Mouse (Mus musculus): ENCODE data around the gene Otop1. TPM values are rescaled to one million over a fixed set of nuclear protein-coding genes. Genes with fewer than 3 reads are reported as not detected.

The Otop1 gene
- polyA plus RNA-seq, 1 experiment: 0.03 TPM

DNA sequence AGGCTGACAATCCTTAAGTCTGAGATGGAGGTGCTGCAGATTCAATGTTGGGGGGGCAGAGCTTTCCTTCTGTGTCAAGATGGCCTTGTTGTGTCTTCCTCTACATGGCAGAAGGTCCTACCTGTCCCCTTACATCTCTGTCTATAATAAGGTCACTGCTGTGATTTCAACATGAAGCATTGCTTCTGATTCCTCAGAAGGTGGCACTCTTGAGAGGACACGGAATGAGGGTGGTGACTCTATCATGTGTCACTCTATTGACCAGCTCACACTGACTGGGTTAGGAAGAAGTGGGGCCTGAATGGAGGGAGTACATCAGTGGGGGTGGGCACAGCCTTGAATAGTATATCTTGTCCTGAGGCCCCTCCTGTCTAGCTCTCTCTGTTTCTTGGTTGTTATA, 58.8 kb downstream of the Otop1 start:
- WGBS: 60% methylated on average over 1 of the region's 1 CpGs

DNA sequence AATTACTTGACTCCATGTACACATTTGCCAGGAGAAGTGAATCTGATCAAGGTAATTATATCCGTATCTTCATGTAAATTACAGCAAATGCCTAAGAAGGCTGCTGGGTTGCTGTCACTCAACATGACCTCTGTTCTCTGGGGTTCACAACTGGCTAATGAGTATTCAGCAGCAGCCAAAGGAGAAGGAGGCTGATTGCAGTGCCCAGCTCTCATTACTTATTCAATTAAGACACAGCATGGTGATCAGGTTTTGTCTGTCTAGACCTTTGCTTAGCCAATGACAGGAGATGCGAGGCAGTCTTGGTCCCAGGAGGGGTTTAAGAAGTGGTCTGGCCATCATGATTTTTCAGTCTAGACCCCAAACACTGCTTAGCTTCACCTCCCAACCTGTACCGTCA, 67.3 kb downstream of the Otop1 start:
- Histone ChIP-seq H3K4me3 (replicated peaks; ENCODE audit: insufficient read depth, low read depth, low read length) (no peak overlapping the region), H3K27me3 (ENCODE audit: control insufficient read depth, insufficient read depth, low read length) (no peaks in the 10 kb centered on the region), H3K27ac (ENCODE audit: insufficient read depth, low read length) (no peak overlapping the region), H3K4me1 (ENCODE audit: control insufficient read depth, insufficient read depth, low read length) (no peaks in the 10 kb centered on the region)
- WGBS: 71% methylated on average over 3 of the region's 3 CpGs
- TF ChIP-seq CTCF (IDR thresholded peaks at IDR 0.05; ENCODE audit: borderline replicate concordance, insufficient read depth, low read depth, low read length) (no peak), POLR2A (IDR thresholded peaks at IDR 0.05; ENCODE audit: borderline replicate concordance, insufficient read depth, low read length) (no peak)
- no peak for DNase-seq

More for the DNA sequence above, 58.8 kb downstream of the Otop1 start:
- DNase-seq: no peak
- Histone ChIP-seq H3K4me1 (ENCODE audit: control insufficient read depth, insufficient read depth, low read length) (no peaks in the 10 kb centered on the region), H3K4me3 (replicated peaks; ENCODE audit: insufficient read depth, low read depth, low read length) (no peak overlapping the region), H3K27me3 (ENCODE audit: control insufficient read depth, insufficient read depth, low read length) (no peaks in the 10 kb centered on the region), H3K27ac (ENCODE audit: insufficient read depth, low read length) (no peak overlapping the region)
- no peak for TF ChIP-seq POLR2A (IDR thresholded peaks at IDR 0.05; ENCODE audit: borderline replicate concordance, insufficient read depth, low read length)
- TF ChIP-seq CTCF (IDR thresholded peaks at IDR 0.05; ENCODE audit: borderline replicate concordance, insufficient read depth, low read depth, low read length): no peak; the same call in 1 of the 2 replicates

DNA sequence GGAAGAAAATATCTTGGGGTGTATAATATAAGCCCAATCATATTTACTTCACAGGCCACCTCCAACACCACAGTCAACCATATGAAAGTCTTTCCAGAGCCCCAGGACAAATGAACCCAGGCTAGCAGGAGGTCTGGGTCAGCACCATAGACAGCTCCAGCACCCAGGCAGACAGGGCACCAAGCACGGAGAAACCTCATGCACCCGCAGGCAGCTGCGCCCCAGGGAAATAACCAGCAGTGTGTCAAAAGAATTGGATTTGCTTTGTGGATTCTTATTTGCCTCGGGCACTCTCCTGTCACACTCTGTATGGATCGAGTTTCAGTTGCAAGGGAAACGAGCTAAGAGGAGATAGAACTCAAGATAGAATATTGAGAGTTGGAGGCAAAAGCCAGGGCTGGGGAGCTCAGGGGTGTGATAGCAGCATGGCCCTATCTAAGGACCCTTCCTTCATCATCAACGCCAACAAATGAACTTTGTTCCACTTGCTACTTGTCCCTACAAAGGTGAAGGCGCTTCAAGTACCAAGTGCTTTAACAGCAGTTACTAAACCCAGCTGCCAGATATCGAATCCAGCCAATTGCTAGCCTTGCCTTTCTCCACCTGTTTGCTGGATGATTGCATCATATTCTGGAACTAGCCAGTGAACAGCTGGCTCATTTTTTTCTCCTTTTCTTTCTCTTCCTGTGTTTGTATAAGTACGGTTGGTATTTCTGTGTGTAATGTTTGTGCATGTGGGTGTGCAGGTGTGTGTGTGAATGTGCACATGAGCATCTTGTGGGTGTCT, 71.1 kb downstream of the Otop1 start:
- TF ChIP-seq POLR2A (IDR thresholded peaks at IDR 0.05; ENCODE audit: borderline replicate concordance, insufficient read depth, low read length): no peak
- no peak for TF ChIP-seq CTCF (IDR thresholded peaks at IDR 0.05; ENCODE audit: borderline replicate concordance, insufficient read depth, low read depth, low read length)
- WGBS: 37% methylated on average over 10 of the region's 10 CpGs
- Histone ChIP-seq H3K27ac (ENCODE audit: insufficient read depth, low read length) (no peak overlapping the region), H3K27me3 (ENCODE audit: control insufficient read depth, insufficient read depth, low read length) (no peaks in the 10 kb centered on the region), H3K4me1 (ENCODE audit: control insufficient read depth, insufficient read depth, low read length) (no peaks in the 10 kb centered on the region), H3K4me3 (replicated peaks; ENCODE audit: insufficient read depth, low read depth, low read length) (no peak overlapping the region)
- no peak for DNase-seq

DNA sequence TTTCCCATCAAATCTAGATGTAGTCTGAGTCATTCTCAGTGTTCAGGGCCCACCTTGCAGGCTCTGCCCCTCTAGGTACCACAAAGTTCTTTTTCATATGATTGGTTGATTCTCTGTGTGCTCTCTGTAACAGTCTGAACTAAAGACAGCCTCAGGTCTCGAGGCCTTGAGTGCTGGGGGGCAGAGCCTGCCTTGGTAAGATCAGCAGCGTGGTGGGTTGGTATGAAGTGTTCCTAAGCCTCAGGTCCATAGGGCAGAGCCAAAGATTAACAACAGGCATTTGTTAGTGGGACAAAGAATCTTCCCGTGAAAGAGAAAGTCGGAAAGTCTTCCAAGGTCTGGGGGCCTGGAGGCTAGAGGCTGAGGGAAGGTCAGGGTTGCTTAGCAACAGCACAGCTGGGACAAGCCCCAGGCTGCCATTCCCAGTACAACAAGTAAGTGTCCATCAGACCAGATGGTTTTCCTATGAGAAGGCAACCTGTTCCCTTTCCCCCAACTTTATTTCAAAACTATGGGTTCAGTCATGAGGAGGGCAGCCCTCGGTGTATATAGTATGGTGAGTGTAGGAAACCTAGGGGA, 74.7 kb downstream of the Otop1 start:
- 39% methylated on average over 5 of the region's 5 CpGs for WGBS
- H3K4me1 ChIP-seq (ENCODE audit: control insufficient read depth, insufficient read depth, low read length): no peaks in the 10 kb centered on the region
- H3K4me3 ChIP-seq (replicated peaks; ENCODE audit: insufficient read depth, low read depth, low read length): no peak overlapping the region
- no peak for DNase-seq
- H3K27ac ChIP-seq (ENCODE audit: insufficient read depth, low read length): no peak overlapping the region
- H3K27me3 ChIP-seq (ENCODE audit: control insufficient read depth, insufficient read depth, low read length): no peaks in the 10 kb centered on the region
- no peak for TF ChIP-seq POLR2A (IDR thresholded peaks at IDR 0.05; ENCODE audit: borderline replicate concordance, insufficient read depth, low read length)
- TF ChIP-seq CTCF (IDR thresholded peaks at IDR 0.05; ENCODE audit: borderline replicate concordance, insufficient read depth, low read depth, low read length): no peak

Other genes starting within 250 kb of the Otop1 start
- 44.8 and 52.3 TPM in 2 replicates for gene Stx18, start 237.2 kb upstream of the Otop1 start, polyA plus RNA-seq (2012; rRNA removed)
- 1,023 and 1,122 TPM in 2 replicates for gene Nsg1, start 116.1 kb upstream of the Otop1 start, polyA plus RNA-seq (2012; rRNA removed)
- 18.7 and 20.4 TPM in 2 replicates for gene Zbtb49, start 55.5 kb upstream of the Otop1 start, polyA plus RNA-seq (2012; rRNA removed)
- gene Lyar, start 55.5 kb upstream of the Otop1 start, polyA plus RNA-seq (2012; rRNA removed): 19.5 and 20.0 TPM in 2 replicates
- gene Tmem128, start 15.8 kb upstream of the Otop1 start, polyA plus RNA-seq (2012; rRNA removed): 56.0 and 57.8 TPM in 2 replicates
- gene Drd5, start 43.4 kb downstream of the Otop1 start, polyA plus RNA-seq (2012; rRNA removed): 1.7 and 1.8 TPM in 2 replicates
- gene Slc2a9, start 227.2 kb downstream of the Otop1 start, polyA plus RNA-seq (2012; rRNA removed): 1.6 and 1.8 TPM in 2 replicates

Data from cerebellum, adult 2 months (tissue).